Mouse (Mus musculus) hindbrain, embryonic 15.5 days (tissue): Measurements from ENCODE around the gene Pdpr. TPM values are rescaled to one million over a fixed set of nuclear protein-coding genes. Genes with fewer than 3 reads are reported as not detected.
A peak's percentile ranks its signal among the peaks of the same experiment; 100 is the strongest.
"Not testable (repeated sequence)": the region's sequence is repeated elsewhere in the genome, so short reads cannot be mapped to it uniquely, and the experiment has no call there.

Source experiments
- ATAC-seq: fragments of 200-750 bp; cut with Nextera tagmentation; 2 replicates; pipeline ENCODE4 v1.8.0; 2017; ENCODE audit warnings: low read depth, moderate number of reproducible peaks, moderate TSS enrichment; ENCODE audit not compliant: low FRiP score
- H3K27ac ChIP-seq: fragments of 300-500 bp; sonication (generic); replicated peaks from 2 replicates; pipeline ENCODE4 v1.5.1; 2015; ENCODE audit warnings: mild to moderate bottlenecking, inconsistent platforms
- H3K27me3 ChIP-seq: fragments of 300-500 bp; sonication (generic); 2 replicates; pipeline ENCODE4 v1.6.1; 2015; ENCODE audit warnings: control low read depth, inconsistent platforms
- H3K36me3 ChIP-seq: fragments of 300-500 bp; sonication (generic); 2 replicates; pipeline ENCODE4 v1.6.1; 2015; ENCODE audit warnings: control low read depth, inconsistent platforms
- H3K4me1 ChIP-seq: fragments of 300-500 bp; sonication (generic); replicated peaks from 2 replicates; pipeline ENCODE4 v1.6.1; 2015; ENCODE audit warnings: control low read depth, inconsistent platforms
- H3K4me2 ChIP-seq: fragments of 300-500 bp; sonication (generic); 2 replicates; pipeline ENCODE4 v1.6.1; 2015; ENCODE audit warnings: moderate library complexity, mild to moderate bottlenecking, inconsistent platforms
- H3K4me3 ChIP-seq: fragments of 300-500 bp; sonication (generic); 2 replicates; pipeline ENCODE4 v1.5.1; 2015; ENCODE audit warnings: mild to moderate bottlenecking, inconsistent platforms
- H3K9ac ChIP-seq: fragments of 300-500 bp; sonication (generic); 2 replicates; pipeline ENCODE4 v1.6.1; 2015; ENCODE audit warnings: inconsistent platforms
- H3K9me3 ChIP-seq: fragments of 300-500 bp; sonication (generic); 2 replicates; pipeline ENCODE4 v1.6.1; 2016; ENCODE audit warnings: control low read depth, inconsistent platforms
- WGBS: fragments of 180-500 bp; shearing (Covaris S2); methylation state at CpG from one replicate; pipeline ENCODE4 v1.1.7; 2015; 5-methylcytosine and 5-hydroxymethylcytosine counted together
- polyA plus RNA-seq: library from polyadenylated mRNA; unstranded; fragments of >200 nt; fragmentation: Nextera tagmentation; extraction: Ambion mirVana; gene quantifications from 2 replicates; pipeline ENCODE4 v1.2.1, GENCODE M21; 2015

Pdpr gene
- polyA plus RNA-seq, 1 experiment from 2014 or later: 10.2 TPM

DNA sequence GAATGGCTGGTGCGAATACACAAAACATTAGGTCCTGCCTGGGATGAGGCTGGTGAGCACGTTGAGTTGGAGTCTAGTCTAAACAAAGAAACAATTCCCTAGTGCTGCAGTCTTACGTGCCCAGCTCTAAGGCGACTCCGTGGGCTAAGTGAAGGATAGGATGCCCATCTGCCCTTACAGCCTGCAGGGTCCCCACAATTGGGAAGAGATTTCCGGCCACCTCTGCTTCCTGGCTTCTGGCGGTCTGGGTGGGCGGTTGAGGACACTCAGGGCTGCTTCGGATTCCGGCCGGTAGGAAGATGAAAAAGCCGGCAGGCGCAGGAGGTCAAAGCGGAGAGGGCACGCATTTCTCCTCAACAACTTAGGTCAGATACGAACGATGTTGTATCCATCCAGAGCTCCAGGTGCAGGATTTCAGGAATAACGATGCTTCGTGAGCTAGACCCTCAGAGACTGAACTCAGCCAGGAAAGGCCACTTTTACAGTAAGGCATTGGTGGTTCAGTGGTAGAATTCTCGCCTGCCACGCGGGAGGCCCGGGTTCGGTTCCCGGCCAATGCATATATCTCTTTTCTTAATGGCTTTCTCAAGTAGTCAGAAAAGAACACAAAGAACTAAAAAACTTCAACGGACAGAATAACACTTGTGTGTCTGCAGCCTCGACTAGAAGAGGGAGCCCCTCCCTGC lies 32.2 kb upstream of the Pdpr start:
- H3K9ac ChIP-seq: peak overlapping the region; percentile 63
- H3K9me3 ChIP-seq: no peaks in the 10 kb centered on the region
- peak overlapping the region; percentile 59 for H3K4me3 ChIP-seq
- no peaks in the 10 kb centered on the region for H3K27me3 ChIP-seq
- ATAC-seq: peak; percentile 94
- peak overlapping the region; percentile 83 for H3K27ac ChIP-seq
- H3K4me2 ChIP-seq: peak overlapping the region; percentile 77
- H3K36me3 ChIP-seq: 0 out of 2 replicates have a peak, but pooled peaks cover 4% of the 10 kb centered on the region
- under 1% methylated on average over 27 of the region's 27 CpGs for WGBS
- peaks cover 26% of the 10 kb centered on the region for H3K4me1 ChIP-seq

DNA sequence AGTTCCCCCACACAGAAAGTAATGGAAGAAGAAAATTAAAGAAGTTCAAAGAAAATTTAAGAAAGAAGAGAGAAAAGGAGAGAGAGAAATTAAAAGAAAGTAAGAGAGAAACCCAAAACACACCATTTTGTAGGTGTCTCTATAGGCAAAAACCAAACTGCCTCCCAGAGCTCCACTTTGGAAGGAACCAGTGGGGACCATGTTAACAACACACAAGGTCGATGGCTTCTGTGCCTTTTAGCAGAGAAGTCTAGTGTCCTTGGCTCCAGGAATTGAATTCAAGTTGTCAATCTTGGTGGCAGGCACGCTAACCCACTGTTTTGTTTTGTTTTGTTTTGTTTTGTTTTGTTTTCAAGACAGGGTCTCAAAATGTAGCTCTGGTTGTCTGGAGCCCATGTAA lies 31.5 kb upstream of the Pdpr start:
- Histone ChIP-seq H3K27me3 (no peaks in the 10 kb centered on the region), H3K4me1 (peaks cover 19% of the 10 kb centered on the region), H3K9me3 (no peaks in the 10 kb centered on the region), H3K27ac (peak overlapping the region; percentile 44), H3K4me3 (peak overlapping the region; percentile 59), H3K4me2 (peak overlapping the region; percentile 77), H3K9ac (no peak overlapping the region), H3K36me3 (0 out of 2 replicates have a peak, but pooled peaks cover 3% of the 10 kb centered on the region)
- no peak for ATAC-seq
- WGBS: 47% methylated on average over 2 of the region's 2 CpGs

DNA sequence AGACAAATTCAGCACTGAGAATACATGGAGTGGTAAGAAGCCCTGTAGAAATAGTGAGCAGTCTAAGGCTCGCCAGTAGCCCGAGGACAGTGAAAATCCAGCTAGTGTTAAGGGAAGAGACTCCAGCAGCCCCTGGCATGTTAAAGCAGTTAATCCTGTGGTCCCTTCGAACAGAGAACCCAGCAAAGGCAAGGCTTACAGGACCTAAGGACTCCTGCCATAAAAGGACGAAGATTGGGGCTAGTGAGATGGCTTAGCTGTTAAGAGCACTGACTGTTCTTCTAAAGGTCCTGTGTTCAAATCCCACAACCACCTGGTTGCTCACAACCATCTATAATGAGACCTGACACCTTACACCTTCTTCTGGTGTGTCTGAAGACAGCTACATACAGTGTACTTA lies 28.1 kb upstream of the Pdpr start:
- 78% methylated on average over 4 of the region's 4 CpGs for WGBS
- Histone ChIP-seq H3K27me3 (no peaks in the 10 kb centered on the region), H3K27ac (no peak overlapping the region)

DNA sequence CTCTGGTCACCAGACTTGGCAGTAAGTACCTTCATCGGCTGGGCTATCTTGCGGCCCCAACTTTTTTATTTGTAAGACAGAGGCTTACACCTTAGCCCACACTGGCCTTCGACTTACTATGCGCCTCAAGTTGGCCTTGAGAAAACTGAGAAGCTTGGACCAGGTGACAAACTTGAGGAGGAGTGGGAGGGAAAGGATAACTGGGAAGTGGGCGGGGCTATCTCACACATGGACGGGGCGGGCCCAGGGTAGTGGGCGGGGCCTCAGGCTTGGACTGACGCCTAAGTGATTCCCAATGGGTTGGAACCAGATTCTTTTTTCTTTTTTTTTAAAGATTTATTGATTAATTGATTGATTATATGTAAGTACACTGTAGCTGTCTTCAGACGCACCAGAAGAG lies 27.0 kb upstream of the Pdpr start:
- Histone ChIP-seq H3K27me3 (no peaks in the 10 kb centered on the region), H3K9ac (no peak overlapping the region), H3K27ac (no peak overlapping the region), H3K4me1 (no peaks in the 10 kb centered on the region; the same call in 1 of the 2 replicates), H3K9me3 (no peaks in the 10 kb centered on the region), H3K36me3 (no peaks in the 10 kb centered on the region), H3K4me2 (no peak overlapping the region), H3K4me3 (no peak overlapping the region)
- WGBS: 32% methylated on average over 10 of the region's 10 CpGs
- no peak for ATAC-seq

More for the DNA sequence above, 28.1 kb upstream of the Pdpr start:
- Histone ChIP-seq H3K4me2 (no peak overlapping the region), H3K4me1 (peaks cover 3% of the 10 kb centered on the region), H3K4me3 (no peak overlapping the region), H3K36me3 (no peaks in the 10 kb centered on the region), H3K9ac (no peak overlapping the region), H3K9me3 (no peaks in the 10 kb centered on the region)
- ATAC-seq: no peak

DNA sequence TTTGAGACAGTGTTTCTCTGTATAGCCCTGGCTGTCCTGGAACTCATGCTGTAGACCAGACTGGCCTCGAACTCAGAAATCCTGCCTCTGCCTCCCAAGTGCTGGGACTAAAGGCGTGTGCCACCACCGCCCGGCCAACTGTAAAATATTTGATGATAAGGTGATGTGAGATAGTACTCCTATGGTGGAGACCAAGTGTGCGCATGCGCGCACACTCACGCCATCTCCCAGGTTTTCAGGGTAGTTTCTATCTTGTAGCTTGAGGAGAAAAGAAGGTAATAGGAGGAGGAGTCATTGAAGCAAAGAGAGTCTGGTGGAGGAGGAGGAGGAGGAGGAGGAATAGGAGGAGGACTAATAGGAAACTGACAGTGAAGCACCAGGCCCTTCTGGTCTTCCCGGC lies 25.8 kb upstream of the Pdpr start:
- H3K4me3 ChIP-seq, H3K9ac ChIP-seq, H3K27ac ChIP-seq, H3K27me3 ChIP-seq, H3K9me3 ChIP-seq, H3K4me2 ChIP-seq, ATAC-seq, H3K36me3 ChIP-seq, H3K4me1 ChIP-seq: not testable (repeated sequence)
- 93% methylated on average over 9 of the region's 9 CpGs for WGBS

DNA sequence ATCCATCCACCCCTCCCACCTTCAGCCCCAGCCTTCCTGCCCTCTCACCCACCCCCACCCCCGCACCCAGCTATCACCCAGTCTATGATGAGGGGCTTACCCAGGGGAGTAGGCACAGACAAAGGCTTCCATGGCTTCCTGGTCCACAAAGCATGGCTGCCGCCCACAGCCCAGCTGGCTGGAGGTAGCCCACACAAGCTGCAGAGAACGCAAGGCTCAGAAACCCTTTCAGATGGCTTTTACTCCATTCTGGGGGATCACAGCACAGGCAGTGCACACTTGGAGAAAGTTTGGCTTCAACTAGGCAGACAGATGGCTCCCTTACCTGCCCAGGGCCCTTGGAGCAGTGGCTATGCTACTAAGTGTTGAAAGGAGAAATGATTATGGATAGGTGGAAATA lies 18.5 kb upstream of the Pdpr start:
- Histone ChIP-seq H3K9ac (no peak overlapping the region), H3K4me3 (no peak overlapping the region), H3K36me3 (no peaks in the 10 kb centered on the region), H3K27me3 (no peaks in the 10 kb centered on the region), H3K4me2 (no peak overlapping the region), H3K4me1 (no peaks in the 10 kb centered on the region), H3K27ac (no peak overlapping the region), H3K9me3 (no peaks in the 10 kb centered on the region)
- WGBS: 69% methylated on average over 3 of the region's 3 CpGs
- ATAC-seq: no peak

DNA sequence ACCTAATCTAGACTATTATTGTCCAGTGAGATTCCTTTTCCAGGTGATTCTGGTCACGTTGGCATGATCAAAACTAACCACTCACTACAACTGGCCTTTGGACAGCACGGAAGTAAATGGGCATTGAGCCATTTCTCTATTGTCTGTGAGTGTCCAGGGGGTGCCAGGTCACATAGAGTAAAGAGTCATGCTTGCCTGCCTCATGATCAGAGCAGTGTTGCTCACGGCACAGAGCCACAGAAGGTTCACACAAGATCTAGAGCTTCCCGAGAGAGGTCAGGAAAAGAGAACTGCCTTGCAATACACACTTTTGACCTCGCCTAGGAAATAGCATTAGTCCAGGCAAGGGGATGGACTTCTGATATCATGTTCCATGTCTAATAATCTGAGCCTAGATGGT lies 15.0 kb upstream of the Pdpr start:
- Histone ChIP-seq H3K36me3 (no peaks in the 10 kb centered on the region), H3K9me3 (no peaks in the 10 kb centered on the region)
- no peak for ATAC-seq

DNA sequence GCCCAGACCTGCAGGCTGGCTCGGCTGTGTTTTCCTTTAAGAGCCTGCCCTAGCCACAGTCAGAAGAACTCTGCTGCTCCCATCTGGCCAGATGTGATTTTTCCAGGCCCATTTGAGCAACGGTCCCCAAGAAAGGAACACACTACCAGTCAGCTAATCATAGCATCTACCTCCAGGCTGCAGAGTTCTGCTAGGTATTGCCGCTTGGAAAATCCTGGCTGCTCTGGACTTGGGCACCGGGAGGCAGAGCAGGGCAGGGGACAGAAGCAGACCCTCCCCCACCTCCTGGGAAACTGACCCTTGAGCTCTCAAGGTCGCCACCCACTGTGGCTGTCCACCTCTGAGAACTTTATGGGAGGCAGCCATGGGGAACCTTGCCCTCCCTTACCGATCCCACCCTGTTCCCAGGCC lies 14.6 kb upstream of the Pdpr start:
- H3K27me3 ChIP-seq: no peaks in the 10 kb centered on the region
- no peak overlapping the region for H3K4me2 ChIP-seq
- WGBS: 35% methylated on average over 6 of the region's 6 CpGs
- H3K4me3 ChIP-seq: no peak overlapping the region
- 0 out of 2 replicates have a peak, but pooled peaks cover 6% of the 10 kb centered on the region for H3K4me1 ChIP-seq
- no peaks in the 10 kb centered on the region for H3K9me3 ChIP-seq
- no peaks in the 10 kb centered on the region for H3K36me3 ChIP-seq
- no peak overlapping the region for H3K9ac ChIP-seq
- ATAC-seq: no peak
- H3K27ac ChIP-seq: no peak overlapping the region

More for the DNA sequence above, 15.0 kb upstream of the Pdpr start:
- 66% methylated on average over 5 of the region's 5 CpGs for WGBS
- H3K4me3 ChIP-seq: no peak overlapping the region
- no peak overlapping the region for H3K9ac ChIP-seq
- 0 out of 2 replicates have a peak, but pooled peaks cover 6% of the 10 kb centered on the region for H3K4me1 ChIP-seq
- no peaks in the 10 kb centered on the region for H3K27me3 ChIP-seq
- no peak overlapping the region for H3K4me2 ChIP-seq
- H3K27ac ChIP-seq: no peak overlapping the region

DNA sequence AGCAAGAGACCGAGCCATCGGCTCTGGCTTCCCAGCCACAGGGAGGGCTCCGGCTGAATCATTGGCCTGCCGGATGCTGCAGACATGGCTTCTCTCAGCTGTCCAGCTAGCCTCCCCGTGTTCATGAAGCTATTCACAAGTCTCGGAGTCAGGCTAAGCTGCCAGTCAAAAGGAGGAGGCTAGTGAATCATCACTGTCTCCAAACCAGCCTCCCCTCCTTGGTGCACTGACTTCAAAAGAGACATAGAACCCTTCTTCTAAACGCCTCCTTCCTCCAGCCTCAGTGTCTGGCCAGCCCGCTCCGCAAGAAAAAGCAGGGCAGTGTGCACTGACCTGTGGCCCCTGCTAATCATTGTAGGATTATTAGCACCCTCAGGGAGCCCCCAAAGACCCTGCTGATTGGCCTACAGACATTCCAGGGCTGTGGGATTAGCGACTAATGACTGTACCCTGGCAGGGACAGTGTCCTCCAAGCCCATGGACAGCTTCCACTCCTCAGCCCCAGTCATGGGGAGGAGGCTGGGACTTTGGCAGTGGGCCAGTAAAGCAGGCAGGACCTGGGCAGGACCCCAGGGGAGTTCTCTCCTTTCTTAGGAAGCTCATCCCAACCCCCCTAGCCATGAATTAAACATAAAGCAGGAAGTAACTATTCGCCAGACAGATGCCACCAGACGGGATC lies 12.7 kb upstream of the Pdpr start:
- Histone ChIP-seq H3K36me3 (no peaks in the 10 kb centered on the region), H3K27me3 (no peaks in the 10 kb centered on the region), H3K4me3 (no peak overlapping the region), H3K27ac (no peak overlapping the region), H3K9ac (no peak overlapping the region), H3K4me2 (no peak overlapping the region), H3K9me3 (no peaks in the 10 kb centered on the region), H3K4me1 (0 out of 2 replicates have a peak, but pooled peaks cover 6% of the 10 kb centered on the region)
- WGBS: 51% methylated on average over 12 of the region's 12 CpGs
- no peak for ATAC-seq

DNA sequence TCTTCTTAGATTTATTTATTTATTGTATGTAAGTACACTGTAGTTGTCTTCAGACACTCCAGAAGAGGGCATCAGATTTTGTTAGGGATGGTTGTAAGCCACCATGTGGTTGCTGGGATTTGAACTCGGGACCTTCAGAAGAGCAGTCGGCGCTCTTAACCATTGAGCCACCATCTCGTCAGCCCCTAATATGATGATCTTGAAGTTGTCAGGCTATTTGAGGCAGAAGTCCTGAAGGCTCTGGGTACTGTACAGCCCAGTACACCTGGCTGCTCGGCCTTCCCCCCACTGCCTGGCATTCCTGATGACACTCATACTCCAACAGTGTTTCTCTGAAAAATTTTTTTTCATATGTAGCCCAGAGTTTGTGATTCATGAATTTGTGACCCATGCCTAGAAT lies 10.5 kb upstream of the Pdpr start:
- H3K4me3 ChIP-seq, H3K4me1 ChIP-seq, H3K36me3 ChIP-seq, H3K9me3 ChIP-seq, H3K9ac ChIP-seq, H3K27me3 ChIP-seq, H3K4me2 ChIP-seq, H3K27ac ChIP-seq, ATAC-seq: not testable (repeated sequence)
- WGBS: 88% methylated on average over 5 of the region's 5 CpGs

DNA sequence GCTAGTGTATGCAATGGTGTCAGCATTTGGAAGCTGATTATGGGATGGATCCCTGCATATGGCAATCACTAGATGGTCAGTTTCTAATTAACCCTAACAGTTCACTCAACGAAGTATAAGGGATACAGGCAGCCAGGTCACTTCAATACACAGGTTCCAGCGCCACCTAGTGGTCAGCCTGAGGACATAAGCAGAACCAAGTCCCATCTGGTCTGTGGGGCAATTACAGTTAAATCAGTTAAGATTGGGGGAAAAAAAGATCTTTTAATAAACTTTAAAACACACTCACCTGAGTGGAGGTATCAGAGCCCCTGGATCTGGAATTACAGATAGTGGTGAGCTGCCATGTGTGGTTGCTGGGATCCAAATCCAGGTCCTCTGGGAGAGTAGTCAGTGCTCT lies 4.3 kb upstream of the Pdpr start:
- Histone ChIP-seq H3K4me3 (no peak overlapping the region), H3K27me3 (no peaks in the 10 kb centered on the region), H3K36me3 (no peaks in the 10 kb centered on the region), H3K4me1 (peaks cover 8% of the 10 kb centered on the region), H3K4me2 (no peak overlapping the region), H3K9me3 (no peaks in the 10 kb centered on the region), H3K27ac (no peak overlapping the region), H3K9ac (no peak overlapping the region)
- ATAC-seq: no peak
- 0% methylated on average over 2 of the region's 2 CpGs for WGBS

DNA sequence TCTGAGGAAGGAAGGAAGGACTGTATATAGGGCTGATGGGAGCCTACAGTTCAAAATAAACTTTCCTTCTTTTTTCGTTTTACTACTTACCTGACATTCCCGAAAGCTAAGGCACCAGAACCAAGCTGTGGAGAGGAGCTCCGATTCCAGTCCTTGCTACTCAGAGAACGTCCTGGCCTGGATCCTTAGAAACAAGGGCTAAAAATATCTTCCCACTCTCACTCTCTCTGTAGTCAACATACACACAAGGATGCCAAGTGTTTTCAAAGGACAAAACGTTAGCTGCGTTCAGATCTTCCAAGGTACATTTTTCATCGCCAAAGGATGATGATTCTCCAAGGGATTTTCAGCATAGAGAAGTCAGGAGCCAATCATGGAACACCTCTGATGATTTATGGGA lies 2.7 kb upstream of the Pdpr start:
- no peak for ATAC-seq
- WGBS: 86% methylated on average over 7 of the region's 7 CpGs
- Histone ChIP-seq H3K36me3 (no peaks in the 10 kb centered on the region), H3K9me3 (no peaks in the 10 kb centered on the region), H3K9ac (no peak overlapping the region), H3K27me3 (no peaks in the 10 kb centered on the region), H3K4me3 (no peak overlapping the region), H3K4me2 (no peak overlapping the region), H3K27ac (no peak overlapping the region), H3K4me1 (peaks cover 23% of the 10 kb centered on the region)
